Mouse (Mus musculus) gastrocnemius, postnatal 14 days (tissue): Measurements from ENCODE around the gene Iqschfp. TPM values are rescaled to one million over a fixed set of nuclear protein-coding genes. Genes with fewer than 3 reads are reported as not detected.
A peak's percentile ranks its signal among the peaks of the same experiment; 100 is the strongest.

Source experiments
- DNase-seq: peaks from one replicate; pipeline ENCODE4 v3.0.0; 2021; ENCODE audit warnings: mixed read lengths
- intact Hi-C: fragments of 180-260 bp; cut with DNase I; formaldehyde crosslinking; loops from one replicate; pipeline ENCODE4 v1.15.1; 2025; ENCODE audit warnings: low total_unique reads
- total RNA-seq, 2 experiments: library from RNA; stranded (reverse); gene quantifications; 2 replicates each; pipeline ENCODE4 v1.2.3; 2021

Iqschfp gene
- total RNA-seq, 2 experiments from 2014 or later: not detected

DNA sequence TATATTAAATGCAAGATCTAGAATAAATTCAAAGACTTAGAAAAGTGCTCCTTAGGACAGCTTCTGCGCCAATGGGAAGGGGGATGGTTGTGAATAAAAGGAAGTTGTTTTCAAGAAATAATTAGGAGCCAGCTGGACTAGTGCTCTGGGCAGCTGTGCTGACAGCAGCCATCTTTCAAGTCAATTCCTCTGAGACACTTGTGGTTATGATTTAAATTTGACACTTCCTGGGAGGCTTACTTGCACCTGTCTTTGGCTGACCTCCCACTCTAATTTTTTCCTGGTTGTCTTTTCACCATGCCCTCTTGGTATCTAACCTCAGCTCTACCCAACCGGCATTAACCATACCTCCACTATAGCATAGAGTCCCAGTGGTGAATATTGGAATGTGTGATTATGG, 55.0 kb downstream of the Iqschfp start:
- intact Hi-C loops: no loop called here
- DNase-seq: no peak

DNA sequence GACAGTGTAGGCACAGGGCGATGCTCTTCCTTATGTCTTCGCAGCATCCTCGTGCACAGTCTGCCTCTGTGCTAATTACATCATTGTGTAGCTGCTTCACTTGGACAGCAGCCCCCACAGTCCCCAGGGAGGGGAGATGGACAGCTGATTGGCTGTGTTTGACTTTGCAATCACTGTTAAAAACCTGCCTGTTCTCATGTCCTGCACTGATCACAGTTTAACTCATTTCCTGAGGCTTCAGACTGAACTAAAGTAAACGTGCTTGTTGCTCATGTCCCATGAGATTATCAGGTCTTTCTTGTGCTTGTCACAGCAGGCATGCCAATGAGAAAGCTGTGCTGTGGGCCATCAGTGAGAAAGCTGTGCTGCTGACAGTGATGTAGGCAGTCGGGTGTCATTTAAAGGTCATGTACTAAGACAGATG, 60.5 kb downstream of the Iqschfp start:
- intact Hi-C loops: no loop called here
- peak; percentile 10 for DNase-seq

DNA sequence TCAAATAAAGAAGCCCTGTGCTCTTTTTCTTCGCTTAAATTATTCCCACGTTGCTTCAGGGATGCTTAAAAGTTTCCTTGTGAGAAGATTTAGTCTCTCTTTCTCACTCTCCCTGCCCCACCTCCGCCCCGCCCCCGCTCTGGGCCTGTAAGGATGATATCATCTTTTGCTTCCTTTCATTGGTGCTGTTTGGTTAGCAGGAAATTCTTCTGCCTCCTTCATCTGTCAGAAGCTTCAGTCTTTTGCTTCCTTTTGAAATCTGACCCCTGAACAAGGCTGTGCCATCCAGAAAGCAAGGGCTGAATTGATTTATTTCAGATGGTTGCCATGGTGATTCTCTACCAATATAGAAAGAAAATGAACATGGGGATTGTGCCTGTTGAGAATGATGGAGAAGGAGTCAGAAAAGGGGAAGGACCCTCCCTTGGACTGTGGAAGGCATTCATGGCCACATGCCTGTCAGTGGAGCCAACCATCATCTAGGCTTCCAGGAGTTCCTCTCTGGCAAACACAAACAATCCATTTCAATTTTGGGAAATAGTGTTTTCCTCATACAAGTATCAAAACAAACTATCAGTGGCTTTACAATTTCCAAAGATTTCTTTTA, 62.5 kb downstream of the Iqschfp start:
- intact Hi-C loops: no loop called here
- DNase-seq: no peak

DNA sequence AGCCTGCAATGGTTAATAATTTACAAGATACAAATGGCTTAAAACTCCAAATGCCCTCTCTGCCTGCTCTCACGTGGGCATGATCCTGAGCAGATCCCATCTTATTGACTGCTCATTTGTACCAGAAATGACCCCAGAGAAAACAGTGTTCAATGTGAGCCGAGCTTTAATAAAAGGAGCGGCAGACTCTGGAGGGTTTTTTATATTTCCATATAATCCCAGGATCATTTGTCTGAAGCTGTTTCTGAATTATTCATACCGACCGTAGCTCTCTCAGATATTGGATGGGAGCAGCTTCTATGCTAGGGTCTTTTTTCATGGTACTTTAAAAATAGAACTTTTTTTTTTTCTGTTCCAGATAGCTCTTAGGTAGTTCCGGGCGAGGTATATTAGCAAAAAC, 67.6 kb downstream of the Iqschfp start:
- no peak for DNase-seq
- intact Hi-C loops: no loop called here

DNA sequence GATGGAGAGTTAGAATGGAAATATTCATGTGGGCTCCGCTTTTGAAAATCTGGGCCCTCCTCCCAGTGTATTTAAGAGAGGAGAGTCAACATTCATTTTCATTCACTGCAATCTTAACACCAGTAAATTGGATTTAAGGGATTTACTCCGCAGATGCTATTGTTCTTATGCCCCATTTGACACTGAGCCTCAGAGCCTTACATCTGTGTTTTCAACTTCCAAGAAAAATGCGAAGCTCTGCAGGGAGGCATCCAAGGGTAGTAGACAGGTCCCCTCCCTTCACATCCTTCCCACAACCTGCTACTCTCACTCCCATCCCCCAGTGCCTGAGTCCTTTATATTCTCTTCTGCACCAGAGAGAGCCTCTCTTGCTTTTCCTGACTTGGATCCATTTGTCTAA, 68.1 kb downstream of the Iqschfp start:
- DNase-seq: no peak
- intact Hi-C loops: no loop called here

DNA sequence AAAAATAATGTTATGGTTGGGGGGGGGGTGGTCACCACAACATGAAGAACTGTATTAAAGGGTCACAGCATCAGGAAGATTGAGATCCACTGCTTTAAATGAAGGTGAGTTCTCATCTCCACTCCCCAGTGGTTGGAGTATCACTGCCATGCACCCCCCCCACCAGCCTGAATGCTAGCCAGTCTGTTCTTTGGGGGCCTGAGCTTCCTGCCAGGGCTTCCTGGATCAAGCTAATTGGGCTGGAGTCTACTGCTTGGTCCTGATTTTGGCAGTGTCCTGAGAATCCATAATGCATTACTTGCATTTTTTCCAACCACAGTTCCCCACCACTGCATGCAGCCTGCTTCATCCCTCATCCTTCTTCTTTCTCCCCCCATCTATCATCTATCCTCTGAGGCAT, 68.7 kb downstream of the Iqschfp start:
- no peak for DNase-seq
- intact Hi-C loops: no loop called here

DNA sequence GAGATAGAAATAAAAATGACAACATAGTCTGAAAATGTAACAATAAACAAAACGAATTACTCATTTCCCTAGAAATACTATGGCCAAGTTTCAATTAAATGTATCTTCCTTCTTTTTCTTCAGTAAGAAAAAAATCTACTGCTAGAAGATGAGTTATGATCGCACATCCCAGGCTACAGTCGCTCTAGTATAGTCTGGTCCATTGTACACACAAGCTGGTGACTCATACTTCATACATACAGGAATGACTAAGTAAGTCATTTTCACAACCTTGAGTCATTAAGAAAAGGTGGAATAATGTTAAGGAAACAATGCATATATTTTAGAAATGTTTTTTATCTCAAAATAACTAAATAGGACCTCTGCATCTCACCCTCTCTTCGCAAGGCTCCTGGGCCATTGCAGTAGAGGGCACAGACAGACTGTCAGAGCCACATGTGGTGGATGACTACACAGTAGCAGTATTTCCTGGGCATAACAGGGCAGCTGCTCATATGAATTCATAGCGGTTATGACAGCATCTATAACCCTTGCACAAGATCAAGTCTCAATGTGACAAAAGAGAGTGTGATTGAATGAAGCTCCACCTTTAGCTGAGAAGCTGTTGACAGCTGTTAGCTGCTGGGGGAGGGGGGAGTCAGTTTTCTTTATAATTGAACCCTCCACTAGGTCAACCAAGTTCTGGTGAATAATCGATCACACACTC, 70.1 kb downstream of the Iqschfp start:
- intact Hi-C loops: no loop called here
- DNase-seq: no peak

DNA sequence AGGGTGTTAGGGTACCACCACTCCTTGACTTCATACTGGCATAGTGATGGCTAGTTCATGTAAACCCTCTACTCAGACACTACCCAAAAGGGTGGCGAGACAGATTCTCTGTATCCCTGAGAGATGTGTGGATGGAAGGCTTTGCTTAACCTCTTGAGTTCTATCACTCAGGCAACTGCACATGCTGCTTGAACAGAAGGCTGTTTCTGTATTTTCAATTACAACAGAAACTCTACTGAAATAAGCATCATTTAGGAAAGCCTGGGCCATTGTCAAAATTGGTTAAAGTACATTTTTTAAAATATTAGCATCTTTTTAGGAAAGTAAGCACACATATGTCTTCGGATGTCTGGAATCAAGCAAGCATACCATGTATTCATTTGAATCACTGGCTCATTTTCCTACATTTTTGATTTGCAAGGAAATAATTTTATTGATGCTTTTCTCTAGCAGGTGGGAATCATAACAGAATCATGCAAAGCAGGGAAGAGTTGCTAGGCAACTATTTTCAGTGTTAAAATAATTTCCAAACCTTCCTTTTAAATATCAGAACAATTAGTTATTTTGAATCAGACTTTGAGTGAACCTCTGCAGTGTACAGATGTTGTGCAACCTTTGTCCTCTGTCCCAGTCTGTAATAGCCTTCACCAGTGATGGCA, 82.4 kb downstream of the Iqschfp start:
- no peak for DNase-seq
- intact Hi-C loops: no loop called here

DNA sequence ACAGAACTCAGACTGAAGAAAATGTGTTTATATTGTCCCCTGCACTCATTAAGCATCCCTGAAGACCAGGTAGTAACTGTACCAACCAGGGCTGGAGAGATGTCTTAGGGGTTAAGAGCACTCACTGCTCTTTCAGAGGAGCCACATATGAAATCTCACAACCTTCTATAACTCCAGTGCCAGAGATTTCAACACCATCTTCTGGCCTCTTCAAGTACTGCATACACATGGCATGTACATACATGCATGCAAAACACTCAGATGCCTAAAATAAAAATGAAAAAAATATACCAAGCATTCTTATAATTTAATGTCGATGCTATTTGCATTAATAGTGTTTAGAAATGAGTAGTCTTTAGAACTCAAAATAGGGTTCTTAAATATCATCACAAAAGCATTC, 88.0 kb downstream of the Iqschfp start:
- DNase-seq: no peak
- intact Hi-C loops: no loop called here

DNA sequence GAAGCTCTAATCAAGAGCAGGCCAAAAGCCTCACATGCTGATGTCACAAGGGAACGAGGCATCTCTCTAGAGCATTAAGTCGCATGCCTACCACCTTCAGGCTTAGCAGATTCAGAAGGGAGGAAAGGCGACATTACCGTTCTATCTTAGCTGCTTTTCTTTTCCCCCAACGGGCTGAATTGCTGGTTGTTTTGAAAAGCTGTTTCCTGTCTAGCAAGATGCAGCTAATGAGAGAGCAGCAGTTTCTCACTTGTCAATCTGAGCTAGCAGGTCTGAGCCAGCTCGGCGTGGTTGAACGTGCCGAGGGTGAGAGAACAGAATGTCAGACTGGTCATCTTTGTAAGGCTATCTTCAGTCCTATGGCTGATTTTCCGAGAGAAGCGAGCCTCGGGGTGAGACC, 91.3 kb downstream of the Iqschfp start:
- DNase-seq: no peak
- intact Hi-C loops: no loop called here

DNA sequence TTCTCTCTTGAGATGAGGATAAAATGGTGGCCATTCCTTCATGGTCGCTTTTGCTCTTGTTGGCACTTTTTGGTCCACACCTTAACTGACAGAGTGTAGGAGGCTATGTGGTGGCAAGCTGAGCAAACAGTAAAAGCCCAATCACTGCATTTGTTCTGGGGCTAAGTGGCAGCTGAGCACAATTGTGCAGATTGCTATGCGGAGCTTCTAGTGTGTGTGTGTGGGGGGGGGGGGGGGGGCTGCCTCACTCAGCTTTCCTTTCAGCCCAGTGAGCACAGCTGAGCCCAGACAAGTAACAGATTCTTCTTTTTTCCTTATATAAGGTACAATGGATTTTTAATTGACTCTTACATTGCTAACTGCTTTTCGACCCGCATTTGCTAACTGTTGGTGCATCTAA, 110.4 kb downstream of the Iqschfp start:
- no peak for DNase-seq
- intact Hi-C loops: no loop called here

DNA sequence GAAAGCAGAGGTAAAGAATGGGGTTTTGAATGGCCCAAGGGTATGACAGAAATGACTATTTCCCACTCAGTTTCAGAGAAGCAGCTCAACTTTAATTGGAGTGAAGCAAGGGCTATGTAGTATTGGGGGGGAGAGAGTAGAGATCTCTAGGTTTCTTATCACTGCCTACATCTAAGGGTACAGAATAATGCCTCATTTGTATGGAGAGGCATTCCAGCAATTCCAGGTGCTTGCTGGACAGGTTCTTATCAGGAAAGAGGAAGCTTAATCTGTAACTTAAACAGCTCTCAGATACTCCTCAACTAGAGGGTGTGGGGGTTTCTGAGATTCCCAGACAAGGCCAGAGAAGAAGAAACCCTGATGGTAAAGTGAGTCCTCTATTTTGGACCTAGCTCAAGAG, 120.3 kb downstream of the Iqschfp start:
- DNase-seq: no peak
- intact Hi-C loops: no loop called here

DNA sequence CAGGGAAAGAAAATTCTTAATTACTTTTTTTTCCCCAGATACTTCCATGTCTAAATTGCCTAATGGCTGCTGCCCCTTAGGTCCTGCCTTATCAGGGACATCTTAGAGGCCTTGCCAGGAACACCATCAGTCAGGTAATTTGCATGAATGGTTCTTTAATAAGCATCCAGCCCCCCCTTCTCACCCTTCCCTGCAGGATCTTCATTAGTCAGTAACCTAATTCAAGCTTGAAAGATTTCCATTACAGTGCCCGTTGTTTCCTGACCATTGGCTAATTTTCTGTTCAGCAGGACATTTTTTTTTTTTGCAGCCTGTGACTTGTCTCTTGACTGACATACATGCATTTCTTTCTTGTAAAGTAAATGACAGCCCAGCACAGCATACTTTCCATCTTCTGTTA, 123.8 kb downstream of the Iqschfp start:
- intact Hi-C loops: no loop called here

DNA sequence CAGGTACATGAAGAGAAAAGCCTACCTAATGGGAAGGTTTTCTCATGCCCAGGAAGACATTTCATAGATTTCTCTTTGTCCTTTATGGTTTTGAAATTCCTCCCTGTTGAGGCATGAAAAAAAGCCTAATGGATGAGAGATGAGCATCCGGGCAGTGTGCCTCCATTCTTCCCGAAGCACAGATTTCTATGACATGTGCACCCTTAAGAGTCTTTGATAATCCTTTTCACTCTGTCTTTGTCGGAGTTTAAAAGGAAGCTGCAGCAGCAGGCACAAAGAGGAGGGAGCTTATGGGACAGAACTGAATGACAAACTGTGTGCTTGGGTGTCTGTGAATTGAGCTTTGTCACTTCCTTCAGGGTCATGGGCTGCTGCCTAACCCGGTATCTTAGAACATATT, 127.4 kb downstream of the Iqschfp start:
- DNase-seq: no peak
- intact Hi-C loops: no loop called here

More for the DNA sequence above, 123.8 kb downstream of the Iqschfp start:
- DNase-seq: no peak

DNA sequence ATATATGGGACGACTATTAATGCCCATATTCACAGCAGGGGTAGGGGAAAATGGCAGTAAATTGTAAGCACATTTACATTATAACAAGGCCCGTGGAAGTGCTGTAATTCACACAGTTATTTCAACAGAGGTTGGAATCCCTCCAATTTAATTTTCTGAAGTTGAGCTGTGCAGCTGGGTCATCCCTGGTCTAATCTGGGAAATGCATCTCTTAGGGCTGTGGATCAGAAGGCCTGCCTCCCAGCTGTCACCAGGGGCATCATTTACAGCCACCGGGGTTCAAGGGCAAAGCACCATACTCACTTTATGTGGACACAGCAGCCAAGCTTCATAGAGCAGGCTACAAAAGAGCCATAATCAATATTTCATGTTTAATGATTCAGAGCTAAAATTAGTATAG, 144.1 kb downstream of the Iqschfp start:
- DNase-seq: no peak
- intact Hi-C loops: no loop called here

DNA sequence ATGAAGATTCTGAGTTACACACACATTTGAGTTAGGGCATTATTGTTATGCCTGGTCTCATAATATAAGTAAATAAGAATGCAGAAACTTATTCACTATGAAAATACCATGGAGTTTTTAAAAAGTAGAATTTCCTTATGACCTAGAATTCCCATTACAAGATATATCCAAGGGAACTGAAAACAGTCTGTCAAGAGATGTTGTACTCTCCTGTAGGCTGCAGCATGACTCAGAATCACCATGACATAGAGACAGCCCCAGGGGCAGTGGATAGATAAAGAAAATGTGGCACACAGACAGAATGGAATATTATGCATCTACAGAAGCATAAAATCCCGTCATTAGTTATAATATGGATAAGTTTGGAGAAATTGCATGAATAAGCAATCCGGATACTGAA, 150.9 kb downstream of the Iqschfp start:
- DNase-seq: no peak
- intact Hi-C loops: no loop called here

DNA sequence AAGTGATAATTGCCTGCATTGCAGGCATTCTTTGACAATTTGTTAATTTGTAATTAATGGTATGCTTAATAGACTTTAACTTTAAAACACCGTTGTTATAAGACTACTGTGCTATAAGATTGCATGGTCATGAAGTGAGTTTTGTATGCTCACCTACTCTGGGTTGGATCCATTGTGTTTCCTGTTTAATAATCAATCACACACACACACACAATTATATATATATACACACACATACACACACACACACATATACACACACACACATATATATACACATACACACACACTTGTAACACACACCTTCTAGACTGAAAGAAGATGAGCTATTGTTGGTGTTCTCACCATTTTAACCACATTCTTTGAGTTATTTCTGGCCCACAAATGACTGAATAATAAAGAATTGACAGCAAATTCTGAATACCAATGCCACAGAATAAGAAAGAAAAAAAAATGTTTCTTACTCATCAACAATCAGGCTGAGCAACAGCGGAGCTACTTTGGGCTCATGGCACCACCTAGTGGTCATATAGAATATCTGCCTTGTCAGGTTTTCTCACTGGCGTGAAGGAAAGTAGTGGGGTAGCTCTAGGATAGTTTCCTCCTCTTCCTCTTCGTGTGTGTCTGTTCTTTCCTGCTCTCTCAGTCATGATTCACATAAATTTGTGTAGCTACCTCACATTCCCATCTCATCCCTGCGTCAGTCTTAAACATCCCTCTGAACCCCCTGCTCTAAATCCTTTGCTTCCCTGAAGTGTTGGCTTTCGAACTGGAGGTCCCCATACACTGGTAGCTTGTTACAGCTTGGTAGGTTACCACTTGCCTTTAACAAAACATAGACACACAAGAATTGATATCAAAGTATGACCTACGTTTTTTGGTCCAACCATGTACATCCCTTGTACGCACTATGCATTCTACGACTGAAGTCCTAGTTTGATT, 153.7 kb downstream of the Iqschfp start:
- no peak for DNase-seq
- intact Hi-C loops: no loop called here

DNA sequence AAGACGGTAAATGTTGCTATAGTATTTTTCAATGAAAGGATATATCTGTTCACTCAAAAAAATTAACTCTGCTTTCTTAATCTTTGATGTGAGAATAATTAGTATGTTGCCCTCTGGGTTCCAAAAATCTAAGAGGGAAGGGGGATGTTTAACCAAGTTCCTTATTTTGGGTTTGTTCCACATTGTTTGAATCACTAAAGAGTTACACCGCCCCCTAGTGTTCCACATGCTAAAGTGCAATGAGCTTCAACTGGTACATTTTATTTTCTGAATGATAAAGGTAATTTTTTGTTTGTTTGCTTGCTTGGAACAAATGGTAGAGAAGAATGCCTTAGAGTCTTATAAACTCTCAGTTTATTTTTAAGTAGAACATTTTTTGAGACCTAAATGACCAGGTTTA, 161.5 kb downstream of the Iqschfp start:
- no peak for DNase-seq
- intact Hi-C loops: loop anchor here (5.0 to 10.0 kb wide), 2 partner anchors 431 to 661 kb away; no protein-coding TSS in a partner anchor

DNA sequence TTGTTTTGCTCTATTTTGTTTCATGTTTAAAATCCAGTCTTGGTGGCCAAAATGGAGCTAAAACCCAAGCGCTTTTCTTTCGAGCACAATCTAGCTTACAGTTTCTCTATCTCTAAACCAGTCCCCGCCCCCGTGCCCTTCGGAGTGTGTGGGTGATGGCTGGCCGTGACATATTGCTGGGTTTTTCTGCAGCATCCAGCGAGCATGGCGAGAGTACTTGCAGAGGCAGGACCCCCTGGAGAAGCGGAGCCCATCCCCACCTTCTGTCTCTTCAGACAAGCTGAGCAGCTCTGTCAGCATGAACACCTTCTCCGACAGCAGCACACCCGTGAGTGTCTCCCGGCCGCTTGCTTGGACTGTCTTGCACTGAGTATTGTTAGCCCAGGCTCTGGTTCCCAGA, 163.0 kb downstream of the Iqschfp start:
- no peak for DNase-seq
- intact Hi-C loops: loop anchor here (5.0 to 10.0 kb wide), 2 partner anchors 487 to 660 kb away; no protein-coding TSS in a partner anchor
